15 mouse cellular contexts compared by ENCODE assay signal in genomic region chr13:97053844-97054243, GRCm38 (mm10). TPM values are rescaled to one million over a fixed set of nuclear protein-coding genes. Genes with fewer than 3 reads are reported as not detected.
DNase-seq lines count a peak whose midpoint lies in the region; ATAC-seq and TF ChIP-seq lines count a peak whose summit lies in the region.
"Had no signal": no experiment of that assay in that cellular context is flagged by ENCODE, and none has a peak within 500 bp of the region (broad histone marks: within the 10 kb centered on the region; RNA-seq: fewer than 3 reads in every experiment).

No protein-coding gene starts in this region.

- no peaks in the 10 kb centered on the region for H3K9me3 ChIP-seq in lung, postnatal 0 days (ENCODE audit: low read length)
- H3K9me3 ChIP-seq: heart, embryonic 13.5 days; neural tube, embryonic 12.5 days had no signal

- H3K4me3 ChIP-seq in lung, postnatal 0 days (ENCODE audit: low read depth, low read length), result no peak overlapping the region
- H3K4me3 ChIP-seq: heart, embryonic 13.5 days; neural tube, embryonic 12.5 days had no signal

- H3K4me1 ChIP-seq in lung, postnatal 0 days (ENCODE audit: insufficient read depth, low read depth, low read length), result no peaks in the 10 kb centered on the region
- H3K4me1 ChIP-seq: neural tube, embryonic 12.5 days had no signal

- no peak overlapping the region for H3K4me2 ChIP-seq in lung, postnatal 0 days (replicated peaks; ENCODE audit: low read depth, low read length)
- H3K4me2 ChIP-seq: heart, embryonic 13.5 days; neural tube, embryonic 12.5 days had no signal

- peak; percentile 92 for DNase-seq in left cerebral cortex, postnatal 4 days
- DNase-seq in left cerebral cortex, adult 18-20 months (ENCODE audit: low spot score in 2 of 2), result no peak
- DNase-seq in cerebellum, postnatal 25 days, result peak; percentile 82 to 88
- DNase-seq in lung, postnatal 0 days (ENCODE audit: low spot score), result peak; percentile 44
- no peak for DNase-seq in embryo, embryonic 9.5 days (ENCODE audit: extremely low spot score)
- DNase-seq in right cerebral cortex, postnatal 14 days, result no peak

- H3K27ac ChIP-seq in lung, postnatal 0 days (ENCODE audit: low read length), result no peak overlapping the region
- H3K27ac ChIP-seq: heart, embryonic 13.5 days; kidney, postnatal 0 days; neural tube, embryonic 12.5 days had no signal

- no peaks in the 10 kb centered on the region for H3K36me3 ChIP-seq in lung, postnatal 0 days (ENCODE audit: insufficient read depth, low read length)
- H3K36me3 ChIP-seq: heart, embryonic 13.5 days; neural tube, embryonic 12.5 days had no signal

- H3K9ac ChIP-seq in lung, postnatal 0 days (replicated peaks; ENCODE audit: low read depth), result no peak overlapping the region
- H3K9ac ChIP-seq: heart, embryonic 13.5 days; neural tube, embryonic 12.5 days had no signal

- TF ChIP-seq CTCF in lung, postnatal 0 days (IDR thresholded peaks at IDR 0.05), result no peak

- no peaks in the 10 kb centered on the region for H3K27me3 ChIP-seq in lung, postnatal 0 days (replicated peaks; ENCODE audit: insufficient read depth, low read length)
- H3K27me3 ChIP-seq: heart, embryonic 13.5 days; neural tube, embryonic 12.5 days had no signal

- intact Hi-C loops in left cerebral cortex, postnatal 4 days (cut with DNase I), result loop anchor here (10.0 kb wide), 2 partner anchors 199 to 319 kb away; no protein-coding TSS in a partner anchor

- TF ChIP-seq EP300 in lung, postnatal 0 days (IDR thresholded peaks at IDR 0.05), result no peak

- peak; percentile 91 for ATAC-seq in cerebellum, adult (ENCODE audit: insufficient number of reproducible peaks, low FRiP score, low TSS enrichment)
- ATAC-seq in lung, postnatal 0 days, result peak; percentile 68
- ATAC-seq in activated CD4-positive, CD25-positive, alpha-beta regulatory T cell, adult 4 months, result no peak

- WGBS in lung, postnatal 0 days, result 39% methylated on average over 8 of the region's 8 CpGs

RNA-seq across cellular contexts. Expression of gene Fam169a, which starts 13.2 kb away (rescaled TPM):
- 10 to 100 TPM; 36.6 to 38.4 TPM for total RNA-seq in left cerebral cortex, postnatal 4 days (2021)
- total RNA-seq in left cerebral cortex, adult 18-20 months (2021), result 10 to 100 TPM; 51.9 to 53.1 TPM
- polyA plus RNA-seq in lung, postnatal 0 days (2015; fragmentation: Nextera tagmentation; extraction: Ambion mirVana), result 0.21 and 0.24 TPM in 2 replicates
- polyA plus RNA-seq in activated CD4-positive, CD25-positive, alpha-beta regulatory T cell, adult 4 months (2017; shearing (Covaris generic)), result under 1 TPM; 0.56 to 0.71 TPM
- polyA plus RNA-seq: spleen, adult 2 months had no signal

RNA-seq across cellular contexts. Expression of gene 1700029F12Rik, which starts 19.7 kb away (rescaled TPM):
- total RNA-seq in left cerebral cortex, postnatal 4 days (2021), result not detected
- not detected for total RNA-seq in left cerebral cortex, adult 18-20 months (2021)
- polyA plus RNA-seq in lung, postnatal 0 days (2015; fragmentation: Nextera tagmentation; extraction: Ambion mirVana), result not detected in 2 replicates
- not detected for polyA plus RNA-seq in activated CD4-positive, CD25-positive, alpha-beta regulatory T cell, adult 4 months (2017; shearing (Covaris generic))
- total RNA-seq: ES-E14; left cerebral cortex, postnatal 36 days; megakaryocyte progenitor cell, adult 5-6 weeks had no signal
- polyA plus RNA-seq: heart, embryonic 13.5 days; kidney, postnatal 0 days; neural tube, embryonic 12.5 days had no signal

RNA-seq across cellular contexts. Expression of gene Gm6169, which starts 45.2 kb away (rescaled TPM):
- total RNA-seq in left cerebral cortex, postnatal 4 days (2021), result 1 to 10 TPM in 1 of 2 experiments, not detected in 1; 6.2 TPM
- total RNA-seq in left cerebral cortex, adult 18-20 months (2021), result under 1 TPM in 1 of 2 experiments, not detected in 1; 0.80 TPM
- 6.0 and 6.3 TPM in 2 replicates for polyA plus RNA-seq in lung, postnatal 0 days (2015; fragmentation: Nextera tagmentation; extraction: Ambion mirVana)
- 1 to 10 TPM; 5.1 to 9.7 TPM for polyA plus RNA-seq in activated CD4-positive, CD25-positive, alpha-beta regulatory T cell, adult 4 months (2017; shearing (Covaris generic))

Comparison
In these comparisons a context has a peak if more than half of its experiments do, and no peak if none do; other contexts are left out.
1. DNase-seq: peak in left cerebral cortex, postnatal 4 days (single experiment), cerebellum, postnatal 25 days (2 of 2) and lung, postnatal 0 days (single experiment); none in left cerebral cortex, adult 18-20 months (0 of 2), embryo, embryonic 9.5 days (single experiment) and right cerebral cortex, postnatal 14 days (single experiment).